Mouse (Mus musculus): ENCODE results near the gene Cd163. TPM values are rescaled to one million over a fixed set of nuclear protein-coding genes. Genes with fewer than 3 reads are reported as not detected.

The Cd163 gene
- not detected for polyA plus RNA-seq (2017; shearing (Covaris generic))

GRCm38 (mm10) chr6:124304356-124304755 is at the start of gene Cd163:
Gene Cd163 (plus strand): TSS chr6:124304656.

Other genes starting within 250 kb of the Cd163 start
- gene Vmn2r27, start 72.8 kb upstream of the Cd163 start, polyA plus RNA-seq (2017; shearing (Covaris generic)) = 0.12 TPM
- 41.0 TPM for gene Pex5, start 110.4 kb downstream of the Cd163 start, polyA plus RNA-seq (2017; shearing (Covaris generic))
- not detected for gene Clstn3, start 160.1 kb downstream of the Cd163 start, polyA plus RNA-seq (2017; shearing (Covaris generic))
- gene C1rl, start 188.5 kb downstream of the Cd163 start, polyA plus RNA-seq (2017; shearing (Covaris generic)) = 0.12 TPM
- gene C1ra, start 207.7 kb downstream of the Cd163 start, polyA plus RNA-seq (2017; shearing (Covaris generic)) = not detected
- gene C1s1, start 237.7 kb downstream of the Cd163 start, polyA plus RNA-seq (2017; shearing (Covaris generic)) = not detected

All from effector memory CD4-positive, alpha-beta T cell, adult 5 months (primary cell).